Mouse (Mus musculus) stomach, postnatal 0 days (tissue): ENCODE measurements around the gene Ehbp1. TPM values are rescaled to one million over a fixed set of nuclear protein-coding genes. Genes with fewer than 3 reads are reported as not detected.

ENCODE experiments used
- ATAC-seq: fragments of 200-750 bp; cut with Nextera tagmentation; 2 replicates; pipeline ENCODE4 v1.8.0; 2017; ENCODE audit not compliant: low FRiP score, low TSS enrichment
- DNase-seq: peaks from one replicate; pipeline ENCODE4 v3.0.0-alpha.2; 2016; ENCODE audit warnings: low spot score
- H3K27ac ChIP-seq: fragments of 300-500 bp; sonication (generic); replicated peaks from 2 replicates; pipeline ENCODE4 v1.5.1; 2014; ENCODE audit warnings: mild to moderate bottlenecking, control low read depth
- H3K27me3 ChIP-seq: fragments of 300-500 bp; sonication (generic); 2 replicates; pipeline ENCODE4 v1.6.1; 2014; ENCODE audit warnings: low read length; ENCODE audit not compliant: control insufficient read depth, insufficient read depth
- H3K36me3 ChIP-seq: fragments of 300-500 bp; sonication (generic); 2 replicates; pipeline ENCODE4 v1.6.1; 2014; ENCODE audit warnings: low read length, mixed read lengths; ENCODE audit not compliant: control insufficient read depth, insufficient read depth
- H3K4me1 ChIP-seq: fragments of 300-500 bp; sonication (generic); replicated peaks from 2 replicates; pipeline ENCODE4 v1.6.1; 2014; ENCODE audit warnings: antibody characterized with exemption; ENCODE audit not compliant: control insufficient read depth, insufficient read depth
- H3K4me2 ChIP-seq: fragments of 300-500 bp; sonication (generic); replicated peaks from 2 replicates; pipeline ENCODE4 v1.6.1; 2014; ENCODE audit warnings: low read depth, mild to moderate bottlenecking, control low read depth, moderate library complexity
- H3K4me3 ChIP-seq: fragments of 300-500 bp; sonication (generic); 2 replicates; pipeline ENCODE4 v1.5.1; 2014; ENCODE audit warnings: low read depth, low read length, control low read depth
- H3K9ac ChIP-seq: fragments of 300-500 bp; sonication (generic); 2 replicates; pipeline ENCODE4 v1.6.1; 2014; ENCODE audit warnings: mild to moderate bottlenecking, low read length, control low read depth, mixed read lengths
- H3K9me3 ChIP-seq: fragments of 300-500 bp; sonication (generic); 2 replicates; pipeline ENCODE4 v1.6.1; 2016; ENCODE audit warnings: low read length; ENCODE audit not compliant: control insufficient read depth
- CTCF ChIP-seq: IDR thresholded peaks from 2 replicates; pipeline ENCODE4 v1.5.1; 2016; ENCODE audit warnings: antibody characterized with exemption, low read depth, mild to moderate bottlenecking, moderate library complexity
- EP300 ChIP-seq: optimal IDR thresholded peaks from 2 replicates; pipeline ENCODE3; 2016; ENCODE audit warnings: antibody characterized with exemption
- WGBS: fragments of 180-500 bp; shearing (Covaris S2); extraction: QIAGEN DNeasy Blood & Tissue Kit; methylation state at CpG from one replicate; pipeline ENCODE4 v1.1.7; 2014; 5-methylcytosine and 5-hydroxymethylcytosine counted together
- polyA plus RNA-seq: library from polyadenylated mRNA; unstranded; fragments of >200 nt; fragmentation: Nextera tagmentation; extraction: Ambion mirVana; gene quantifications from 2 replicates; pipeline ENCODE4 v1.2.1, GENCODE M21; 2015

Ehbp1 gene
- polyA plus RNA-seq, 1 experiment from 2014 or later = 3.8 TPM

GRCm38 (mm10) chr11:21992761-21993596 is 349.1 kb downstream of the Ehbp1 start:
- Histone ChIP-seq H3K4me3 (peak overlapping the region; percentile 8; the same call in 1 of the 2 replicates), H3K4me1 (no peaks in the 10 kb centered on the region; the same call in 1 of the 2 replicates), H3K4me2 (no peak overlapping the region; the same call in 1 of the 2 replicates), H3K27ac (no peak overlapping the region), H3K9me3 (no peaks in the 10 kb centered on the region), H3K36me3 (no peaks in the 10 kb centered on the region), H3K27me3 (peaks cover 14% of the 10 kb centered on the region), H3K9ac (no peak overlapping the region)
- DNase-seq = peak; percentile 35
- WGBS = 3% methylated on average over 77 of the region's 96 CpGs
- TF ChIP-seq EP300 (no peak), CTCF (no peak)
- peak; percentile 41 for ATAC-seq

GRCm38 (mm10) chr11:21988398-21988946 is 353.6 kb downstream of the Ehbp1 start:
- H3K4me2 ChIP-seq = no peak overlapping the region
- no peak overlapping the region for H3K9ac ChIP-seq
- TF ChIP-seq EP300 = no peak
- TF ChIP-seq CTCF = no peak
- H3K4me3 ChIP-seq = no peak overlapping the region
- WGBS = 71% methylated on average over 1 of the region's 1 CpGs
- no peak overlapping the region for H3K27ac ChIP-seq
- ATAC-seq = no peak
- no peak for DNase-seq
- no peaks in the 10 kb centered on the region for H3K9me3 ChIP-seq
- H3K36me3 ChIP-seq = no peaks in the 10 kb centered on the region
- peaks cover 12% of the 10 kb centered on the region; the same call in 1 of the 2 replicates for H3K27me3 ChIP-seq
- no peaks in the 10 kb centered on the region for H3K4me1 ChIP-seq

GRCm38 (mm10) chr11:21985118-21985517 is 357.0 kb downstream of the Ehbp1 start:
- H3K27ac ChIP-seq = no peak overlapping the region

GRCm38 (mm10) chr11:21974005-21974531 is 368.0 kb downstream of the Ehbp1 start:
- TF ChIP-seq CTCF (peak; percentile 59), EP300 (no peak)
- no peak for ATAC-seq

More at GRCm38 (mm10) chr11:21985118-21985517, 357.0 kb downstream of the Ehbp1 start:
- Histone ChIP-seq H3K9me3 (no peaks in the 10 kb centered on the region), H3K4me2 (no peak overlapping the region), H3K9ac (no peak overlapping the region), H3K27me3 (peaks cover 8% of the 10 kb centered on the region; the same call in 1 of the 2 replicates), H3K4me1 (no peaks in the 10 kb centered on the region), H3K4me3 (no peak overlapping the region), H3K36me3 (no peaks in the 10 kb centered on the region)
- DNase-seq = no peak
- ATAC-seq = no peak
- 71% methylated on average over 1 of the region's 1 CpGs for WGBS
- no peak for TF ChIP-seq EP300
- TF ChIP-seq CTCF = no peak

GRCm38 (mm10) chr11:21973597-21973996 is 368.5 kb downstream of the Ehbp1 start:
- DNase-seq (no peak), ATAC-seq (no peak)
- no peak overlapping the region for H3K4me2 ChIP-seq
- H3K9me3 ChIP-seq = no peaks in the 10 kb centered on the region
- H3K9ac ChIP-seq = no peak overlapping the region
- H3K4me3 ChIP-seq = no peak overlapping the region
- TF ChIP-seq CTCF (no peak), EP300 (no peak)
- no peaks in the 10 kb centered on the region for H3K36me3 ChIP-seq
- H3K27me3 ChIP-seq = no peaks in the 10 kb centered on the region
- H3K4me1 ChIP-seq = no peaks in the 10 kb centered on the region
- 55% methylated on average over 3 of the region's 3 CpGs for WGBS
- H3K27ac ChIP-seq = no peak overlapping the region

More at GRCm38 (mm10) chr11:21974005-21974531, 368.0 kb downstream of the Ehbp1 start:
- Histone ChIP-seq H3K9ac (no peak overlapping the region), H3K4me2 (no peak overlapping the region), H3K27ac (no peak overlapping the region), H3K9me3 (no peaks in the 10 kb centered on the region), H3K36me3 (no peaks in the 10 kb centered on the region), H3K4me3 (no peak overlapping the region), H3K4me1 (no peaks in the 10 kb centered on the region), H3K27me3 (no peaks in the 10 kb centered on the region)
- peak; percentile 18 for DNase-seq
- WGBS = 56% methylated on average over 5 of the region's 5 CpGs
